Mouse (Mus musculus): ENCODE results near the gene Barhl2. TPM values are rescaled to one million over a fixed set of nuclear protein-coding genes. Genes with fewer than 3 reads are reported as not detected.
A peak's percentile ranks its signal among the peaks of the same experiment; 100 is the strongest.

Barhl2 gene
- 2.3 and 2.9 TPM in 2 replicates for polyA plus RNA-seq (2015; fragmentation: Nextera tagmentation; extraction: Ambion mirVana)

DNA sequence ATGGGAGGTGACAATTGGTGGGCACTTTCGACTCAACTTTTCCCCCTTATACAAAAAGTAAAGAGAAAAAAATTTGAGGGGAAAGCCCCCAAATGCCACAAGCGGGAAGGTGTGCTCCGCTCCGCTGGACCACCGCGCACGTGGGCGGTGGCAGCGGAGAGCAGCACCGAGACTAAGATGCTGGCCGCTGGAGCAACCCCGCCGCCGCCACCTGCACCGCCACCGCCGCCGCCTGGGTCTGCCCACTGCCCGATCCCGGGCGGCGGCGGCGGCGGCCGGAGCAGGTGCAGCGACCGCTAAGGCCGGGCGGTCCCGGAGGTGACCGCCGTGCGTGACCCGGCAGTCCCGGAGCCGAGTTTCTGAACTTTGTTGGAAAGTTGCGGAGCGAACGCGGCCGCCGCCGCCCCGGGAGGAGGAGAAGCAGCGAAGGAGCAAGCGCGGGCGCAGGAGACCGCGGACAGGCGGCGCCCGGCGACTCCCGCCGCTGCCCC is at the start of gene Barhl2:
Barhl2 (minus strand) TSS at position 181 of the 491 bp plus-strand sequence.
- peak within 1 kb of the TSS; percentile 68 for H3K27ac ChIP-seq (replicated peaks)
- no peaks in the 10 kb centered on the region for H3K36me3 ChIP-seq
- H3K4me3 ChIP-seq, result peak within 1 kb of the TSS; percentile 39
- WGBS, result 1% methylated on average over 51 of the region's 57 CpGs
- H3K9ac ChIP-seq, result peak within 1 kb of the TSS; percentile 43
- H3K9me3 ChIP-seq, result no peaks in the 10 kb centered on the region
- ATAC-seq (ENCODE audit: low read depth), result no peak
- H3K4me2 ChIP-seq, result peak within 1 kb of the TSS; percentile 60
- H3K27me3 ChIP-seq, result peaks cover 96% of the 10 kb centered on the region
- peaks cover 27% of the 10 kb centered on the region for H3K4me1 ChIP-seq (replicated peaks)

DNA sequence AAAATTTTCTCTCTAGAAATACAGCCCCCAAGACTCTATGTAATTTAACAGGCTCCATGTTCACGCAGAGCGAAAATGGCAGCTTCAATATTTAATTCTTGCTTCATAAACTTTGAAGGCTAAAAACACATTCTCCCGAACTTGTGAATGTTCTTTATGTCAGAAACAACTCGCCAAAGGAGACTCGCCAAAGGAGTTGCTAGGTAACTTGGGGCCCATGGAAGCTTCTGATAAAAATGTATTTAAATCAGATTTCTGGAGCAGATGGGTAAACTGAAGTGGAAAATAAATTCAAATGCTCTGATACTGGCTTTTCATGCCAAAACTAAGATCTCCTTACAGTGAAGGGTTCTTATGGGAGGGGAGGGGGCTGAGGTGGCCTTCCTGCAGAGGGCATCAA is 48.1 kb upstream of the Barhl2 start:
- ATAC-seq (ENCODE audit: low read depth), result no peak

DNA sequence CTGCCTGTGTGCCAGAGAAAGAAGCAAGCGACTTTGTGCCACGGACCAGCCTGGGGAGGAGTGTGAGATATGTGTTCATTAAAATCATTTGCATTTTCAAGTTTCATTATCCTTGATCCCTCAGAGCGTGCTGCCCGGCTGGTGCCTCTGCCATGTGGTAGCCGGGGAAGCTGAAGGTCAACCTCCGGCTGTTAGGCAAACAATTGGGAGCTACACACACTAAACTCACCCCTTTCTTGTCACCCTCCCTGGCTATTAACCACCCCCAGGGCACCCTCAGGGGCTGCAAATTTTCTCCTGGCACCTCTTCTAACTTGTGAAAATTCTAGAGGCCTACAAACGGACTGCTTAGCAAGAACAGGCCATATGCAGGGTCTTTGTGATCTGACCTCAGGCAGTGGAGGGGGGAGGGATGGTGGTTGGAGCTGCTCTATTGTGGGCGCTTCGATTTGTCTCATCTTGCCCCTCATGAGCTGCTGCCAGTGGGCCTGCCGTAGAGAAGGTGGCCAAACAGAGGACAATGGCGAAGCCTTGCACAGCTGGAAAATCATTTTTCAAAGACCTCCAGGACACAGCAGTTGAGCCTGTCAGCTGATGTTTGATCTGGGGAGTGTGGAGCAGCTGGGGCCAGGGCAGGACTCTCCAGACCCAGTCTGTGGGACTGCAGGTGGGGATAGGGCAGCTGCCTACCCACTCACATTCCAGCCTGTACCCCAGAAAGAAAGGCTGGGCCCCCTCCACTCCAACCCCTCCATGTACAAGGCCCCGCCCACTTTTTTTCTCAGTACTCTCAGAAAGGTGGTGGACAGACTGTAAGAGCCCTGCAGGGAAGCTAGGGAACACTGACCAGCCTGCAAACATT is 44.9 kb upstream of the Barhl2 start:
- Histone ChIP-seq H3K4me3 (no peak overlapping the region), H3K4me2 (no peak overlapping the region), H3K4me1 (replicated peaks) (peaks cover 27% of the 10 kb centered on the region), H3K36me3 (no peaks in the 10 kb centered on the region), H3K27ac (replicated peaks) (no peak overlapping the region), H3K9ac (no peak overlapping the region), H3K27me3 (peaks cover 12% of the 10 kb centered on the region; the same call in 1 of the 2 replicates), H3K9me3 (no peaks in the 10 kb centered on the region)
- peak; percentile 54; the same call in 1 of the 2 replicates for ATAC-seq (ENCODE audit: low read depth)
- WGBS, result 42% methylated on average over 12 of the region's 12 CpGs

More for the DNA sequence above, 48.1 kb upstream of the Barhl2 start:
- no peaks in the 10 kb centered on the region for H3K36me3 ChIP-seq
- 70% methylated on average over 5 of the region's 5 CpGs for WGBS
- H3K9ac ChIP-seq, result no peak overlapping the region
- H3K9me3 ChIP-seq, result no peaks in the 10 kb centered on the region
- H3K27ac ChIP-seq (replicated peaks), result no peak overlapping the region
- H3K4me3 ChIP-seq, result no peak overlapping the region
- no peak overlapping the region for H3K4me2 ChIP-seq
- peaks cover 14% of the 10 kb centered on the region for H3K4me1 ChIP-seq (replicated peaks)
- H3K27me3 ChIP-seq, result no peaks in the 10 kb centered on the region

- 74% methylated on average over 7 of the region's 7 CpGs for WGBS
- H3K9ac ChIP-seq, result no peak overlapping the region
- no peak overlapping the region for H3K27ac ChIP-seq (replicated peaks)
- no peak overlapping the region for H3K4me2 ChIP-seq
- H3K4me1 ChIP-seq (replicated peaks), result peaks cover 27% of the 10 kb centered on the region
- 0 out of 2 replicates have a peak, but pooled peaks have one; percentile 7 for ATAC-seq (ENCODE audit: low read depth)
- H3K9me3 ChIP-seq, result no peaks in the 10 kb centered on the region
- no peaks in the 10 kb centered on the region for H3K36me3 ChIP-seq
- H3K27me3 ChIP-seq, result peaks cover 12% of the 10 kb centered on the region; the same call in 1 of the 2 replicates
- no peak overlapping the region for H3K4me3 ChIP-seq
Measured at GRCm38 (mm10) chr5:106502271-106502670, 44.3 kb upstream of the Barhl2 start.

GRCm38 (mm10) chr5:106491771-106492170 is 33.8 kb upstream of the Barhl2 start:
- no peaks in the 10 kb centered on the region for H3K9me3 ChIP-seq
- H3K27me3 ChIP-seq, result peaks cover 14% of the 10 kb centered on the region
- no peak overlapping the region for H3K4me3 ChIP-seq
- H3K27ac ChIP-seq (replicated peaks), result no peak overlapping the region
- H3K9ac ChIP-seq, result no peak overlapping the region
- no peak for ATAC-seq (ENCODE audit: low read depth)
- no peaks in the 10 kb centered on the region for H3K36me3 ChIP-seq
- no peaks in the 10 kb centered on the region for H3K4me1 ChIP-seq (replicated peaks)
- 64% methylated on average over 8 of the region's 8 CpGs for WGBS
- H3K4me2 ChIP-seq, result no peak overlapping the region

DNA sequence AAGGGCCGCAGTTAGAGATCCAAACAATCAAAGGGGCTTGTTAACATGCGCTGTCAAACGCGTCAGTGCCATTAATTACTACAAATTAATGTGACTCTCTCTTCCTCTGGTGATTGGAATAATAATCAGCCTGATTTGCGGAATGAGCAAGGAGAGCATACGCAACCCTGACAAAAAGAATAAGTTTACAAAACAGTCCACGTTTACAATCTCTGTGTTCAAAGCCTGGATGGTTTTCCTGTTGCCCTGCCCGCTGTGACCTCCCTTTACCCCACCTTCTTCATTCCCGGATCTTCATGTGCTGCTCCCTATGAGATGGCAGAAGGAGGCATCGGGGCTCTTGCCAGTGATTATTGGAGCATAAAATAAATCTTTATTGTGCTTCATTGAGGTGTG is 14.1 kb upstream of the Barhl2 start:
- no peaks in the 10 kb centered on the region for H3K36me3 ChIP-seq
- H3K4me1 ChIP-seq (replicated peaks), result peaks cover 20% of the 10 kb centered on the region
- no peak overlapping the region for H3K9ac ChIP-seq
- no peak overlapping the region for H3K4me2 ChIP-seq
- ATAC-seq (ENCODE audit: low read depth), result no peak
- no peaks in the 10 kb centered on the region for H3K9me3 ChIP-seq
- WGBS, result 1% methylated on average over 10 of the region's 10 CpGs
- H3K27ac ChIP-seq (replicated peaks), result no peak overlapping the region
- H3K27me3 ChIP-seq, result peaks cover 95% of the 10 kb centered on the region
- no peak overlapping the region for H3K4me3 ChIP-seq

DNA sequence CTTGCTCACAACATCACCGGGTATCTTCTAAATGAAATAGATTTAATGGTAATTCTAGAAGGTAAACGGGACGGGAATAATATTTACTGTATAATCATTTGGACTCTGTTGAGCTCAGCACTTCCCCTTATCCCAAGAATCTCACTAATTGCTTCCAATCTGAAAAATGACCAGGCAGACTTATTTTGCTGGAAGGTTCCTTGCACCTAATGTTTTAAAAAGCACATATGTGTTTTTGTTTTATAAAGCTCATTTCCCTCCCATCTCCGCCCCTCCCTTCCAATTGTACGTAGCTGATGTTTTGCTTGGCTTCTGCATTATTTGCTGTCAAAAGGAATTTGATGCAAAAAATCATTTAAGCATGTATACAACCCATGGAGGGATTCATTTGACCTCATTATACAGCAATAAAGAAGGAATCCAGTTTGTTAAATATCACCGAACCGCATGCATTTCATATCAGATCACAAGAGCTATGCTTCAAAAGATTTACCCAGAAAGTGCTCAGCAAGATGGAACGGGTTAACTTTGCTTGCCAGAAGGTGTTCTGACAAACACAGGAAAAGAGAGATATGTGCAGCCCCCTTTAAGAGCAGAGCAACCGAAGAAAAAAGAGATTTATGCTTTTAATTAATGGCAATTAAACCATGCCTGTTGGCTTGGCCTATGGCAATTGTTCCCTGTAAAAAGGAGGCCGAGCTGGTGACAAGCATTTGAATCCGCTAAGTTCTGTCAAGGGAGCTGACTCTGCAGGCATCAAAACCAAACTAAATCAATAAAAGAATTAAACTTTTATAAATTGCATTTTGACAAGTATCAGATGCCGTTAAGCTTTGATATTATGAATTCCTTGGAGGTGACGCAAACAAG is 13.5 kb upstream of the Barhl2 start:
- peaks cover 96% of the 10 kb centered on the region for H3K27me3 ChIP-seq
- H3K4me2 ChIP-seq, result no peak overlapping the region

DNA sequence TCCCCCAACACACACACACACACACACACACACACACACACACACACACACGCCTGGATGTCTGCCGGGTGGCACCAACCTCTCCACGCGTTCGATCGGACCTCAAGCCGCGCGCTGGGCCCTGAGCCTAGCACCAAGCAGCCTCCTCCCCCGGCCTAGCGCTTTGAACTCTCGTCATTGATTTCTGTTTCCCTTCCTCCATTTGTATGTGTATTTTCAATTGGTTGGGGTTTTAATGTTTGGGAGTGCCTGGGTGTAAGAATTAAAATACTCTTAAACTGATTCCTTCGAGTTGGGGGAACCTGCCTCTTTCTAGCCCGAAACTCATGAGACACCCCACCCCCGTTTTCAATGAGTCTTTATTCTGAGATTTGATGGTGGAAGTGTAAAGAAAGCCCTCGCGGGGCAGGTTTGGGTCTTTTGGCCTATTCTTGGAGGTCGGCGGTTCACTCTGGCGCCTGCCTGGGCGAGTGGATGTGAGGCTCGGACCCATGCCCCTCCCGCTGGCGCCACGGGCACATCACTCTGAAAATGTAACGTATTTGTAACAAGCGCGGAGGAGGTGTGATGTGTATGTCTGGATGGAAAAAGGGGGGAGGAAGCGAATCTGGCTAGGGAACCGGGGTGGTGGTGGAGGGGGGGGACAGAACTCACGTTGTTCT is 7.3 kb upstream of the Barhl2 start:
- H3K4me2 ChIP-seq, result no peak overlapping the region
- no peak for ATAC-seq (ENCODE audit: low read depth)

More for the DNA sequence above, 13.5 kb upstream of the Barhl2 start:
- no peaks in the 10 kb centered on the region for H3K9me3 ChIP-seq
- no peak overlapping the region for H3K9ac ChIP-seq
- no peak overlapping the region for H3K27ac ChIP-seq (replicated peaks)
- peaks cover 20% of the 10 kb centered on the region for H3K4me1 ChIP-seq (replicated peaks)
- no peak overlapping the region for H3K4me3 ChIP-seq
- WGBS, result 6% methylated on average over 13 of the region's 13 CpGs
- no peak for ATAC-seq (ENCODE audit: low read depth)
- no peaks in the 10 kb centered on the region for H3K36me3 ChIP-seq

DNA sequence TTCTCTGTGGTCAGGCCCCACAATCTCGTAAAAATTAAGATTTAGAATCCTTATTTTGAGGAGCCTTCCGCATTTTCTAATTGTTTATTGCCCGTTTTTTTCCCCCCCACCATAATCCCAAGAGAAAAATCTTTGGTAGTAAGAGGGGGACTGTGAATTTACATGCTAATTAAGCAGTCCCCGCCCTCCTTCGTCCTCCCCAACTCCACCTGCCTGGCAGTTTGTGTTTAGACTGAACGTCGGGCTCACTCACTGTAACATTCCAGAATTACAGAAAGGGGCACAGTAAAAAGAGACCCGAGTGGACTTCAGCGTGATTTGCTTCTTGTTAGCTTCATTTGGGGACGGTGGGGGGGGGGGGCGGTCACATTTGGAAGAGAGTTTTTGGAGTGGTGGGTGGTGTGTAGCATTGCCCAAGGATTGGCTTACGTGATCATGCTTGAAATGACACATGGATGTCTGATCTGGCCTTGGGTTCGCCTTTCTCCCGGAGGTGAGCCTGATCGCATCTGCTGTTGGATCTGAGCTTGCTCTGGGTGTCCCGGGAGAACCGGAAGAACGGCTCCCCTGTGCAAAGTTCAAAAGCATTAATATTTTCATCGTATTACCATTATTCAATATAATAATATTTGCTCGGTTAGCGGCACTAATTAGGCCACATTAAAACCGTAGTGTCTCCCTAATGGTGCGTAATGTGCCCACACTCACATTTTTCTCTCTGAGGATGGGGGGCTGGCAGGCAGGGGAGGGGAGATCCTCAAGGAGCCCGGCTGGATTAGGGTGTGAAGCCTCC is 6.6 kb upstream of the Barhl2 start:
- H3K4me3 ChIP-seq, result no peak overlapping the region
- no peak for ATAC-seq (ENCODE audit: low read depth)
- no peak overlapping the region for H3K4me2 ChIP-seq
- no peak overlapping the region for H3K27ac ChIP-seq (replicated peaks)
- under 1% methylated on average over 24 of the region's 24 CpGs for WGBS
- H3K27me3 ChIP-seq, result peaks cover 100% of the 10 kb centered on the region
- H3K9ac ChIP-seq, result no peak overlapping the region
- no peaks in the 10 kb centered on the region for H3K36me3 ChIP-seq
- H3K4me1 ChIP-seq (replicated peaks), result peaks cover 9% of the 10 kb centered on the region
- no peaks in the 10 kb centered on the region for H3K9me3 ChIP-seq

More for the DNA sequence above, 7.3 kb upstream of the Barhl2 start:
- WGBS, result 2% methylated on average over 31 of the region's 31 CpGs
- Histone ChIP-seq H3K27me3 (peaks cover 100% of the 10 kb centered on the region), H3K36me3 (no peaks in the 10 kb centered on the region), H3K9ac (no peak overlapping the region), H3K27ac (replicated peaks) (0 out of 2 replicates have a peak overlapping the region, but pooled peaks have one; percentile 20), H3K4me3 (no peak overlapping the region), H3K9me3 (no peaks in the 10 kb centered on the region), H3K4me1 (replicated peaks) (peaks cover 10% of the 10 kb centered on the region)

- WGBS, result under 1% methylated on average over 25 of the region's 25 CpGs
- Histone ChIP-seq H3K27ac (replicated peaks) (no peak overlapping the region), H3K4me3 (no peak overlapping the region), H3K4me1 (replicated peaks) (peaks cover 15% of the 10 kb centered on the region), H3K9me3 (no peaks in the 10 kb centered on the region), H3K36me3 (no peaks in the 10 kb centered on the region), H3K27me3 (peaks cover 100% of the 10 kb centered on the region), H3K4me2 (peak overlapping the region; percentile 25; the same call in 1 of the 2 replicates), H3K9ac (no peak overlapping the region)
- no peak for ATAC-seq (ENCODE audit: low read depth)
Measured at GRCm38 (mm10) chr5:106463661-106464191, 5.8 kb upstream of the Barhl2 start.

DNA sequence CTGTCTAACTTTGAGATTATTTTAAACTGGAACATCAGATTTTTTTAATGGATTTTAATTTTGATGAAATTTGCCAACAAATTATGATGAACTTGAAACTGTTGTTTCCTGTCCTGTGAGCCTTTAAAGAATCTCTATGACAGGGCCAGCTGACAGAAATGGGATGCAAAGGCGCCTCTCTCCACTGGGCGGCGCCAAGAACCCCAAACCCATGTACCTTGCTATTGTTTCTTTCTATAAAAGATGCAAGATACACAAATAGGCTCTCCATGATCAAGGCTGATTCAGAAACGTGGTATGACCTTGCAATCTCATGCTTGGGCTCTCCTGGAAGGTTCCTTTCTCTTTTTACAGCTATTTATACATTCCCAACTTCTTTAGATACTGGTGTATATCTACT is 3.9 kb upstream of the Barhl2 start:
- Histone ChIP-seq H3K4me3 (no peak overlapping the region), H3K27me3 (peaks cover 100% of the 10 kb centered on the region), H3K4me2 (no peak overlapping the region), H3K9me3 (no peaks in the 10 kb centered on the region), H3K27ac (replicated peaks) (no peak overlapping the region), H3K9ac (no peak overlapping the region), H3K4me1 (replicated peaks) (peaks cover 32% of the 10 kb centered on the region), H3K36me3 (no peaks in the 10 kb centered on the region)
- 0% methylated on average over 4 of the region's 4 CpGs for WGBS
- ATAC-seq (ENCODE audit: low read depth), result no peak
